Mouse (Mus musculus) neural tube, embryonic 10.5 days (tissue): ENCODE measurements around the gene Ide.
A peak's percentile ranks its signal among the peaks of the same experiment; 100 is the strongest.

ENCODE experiments used
- DNase-seq: peaks from one replicate; pipeline ENCODE4 v3.0.0-alpha.2; 2017; ENCODE audit warnings: low spot score; ENCODE audit errors: extremely low spot score

Ide gene

GRCm38 (mm10) chr19:37335392-37335791 lies 2.3 kb downstream of the Ide start:
- DNase-seq: no peak

DNA sequence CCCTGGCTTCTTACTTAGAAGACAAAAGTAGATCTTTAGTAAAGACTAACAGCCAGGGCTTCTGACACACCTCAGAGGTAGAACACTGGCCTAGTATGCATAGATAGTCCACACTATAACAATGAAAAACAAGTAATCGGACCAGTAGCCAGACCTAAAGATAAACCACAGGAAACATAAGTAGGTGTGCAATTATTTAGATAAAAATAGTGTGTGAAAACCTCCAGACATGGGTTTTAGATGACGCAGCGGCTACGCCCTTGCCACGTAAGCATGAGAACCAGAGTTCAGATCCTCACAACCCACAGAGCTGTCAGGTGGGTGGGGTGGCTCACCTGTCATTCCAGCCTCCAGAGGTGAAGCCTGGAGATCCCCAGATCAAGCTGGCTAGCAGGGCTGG lies 4.3 kb downstream of the Ide start:
- no peak for DNase-seq

GRCm38 (mm10) chr19:37332726-37333125 lies 4.9 kb downstream of the Ide start:
- DNase-seq: no peak

DNA sequence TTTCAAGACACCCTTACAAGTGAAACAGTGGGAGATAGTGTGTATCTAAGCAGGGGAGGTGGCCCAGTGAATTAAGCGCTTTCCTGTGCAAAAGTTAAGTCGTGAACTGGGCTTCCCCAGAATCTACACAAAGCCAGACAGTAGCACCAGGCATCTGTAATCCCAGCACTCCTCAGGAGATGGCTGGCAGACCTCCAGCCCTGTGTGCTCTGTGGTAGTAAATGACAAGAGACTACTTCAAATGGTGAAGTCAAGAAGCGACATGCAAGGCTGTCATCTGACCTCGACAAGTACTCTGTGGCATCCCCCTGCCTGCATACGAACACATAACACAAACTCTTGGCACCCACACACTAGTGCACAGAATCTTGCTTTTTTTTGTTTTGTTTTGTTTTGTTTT lies 10.4 kb downstream of the Ide start:
- DNase-seq: no peak

- no peak for DNase-seq
Observed at GRCm38 (mm10) chr19:37323566-37323965, 14.1 kb downstream of the Ide start.

GRCm38 (mm10) chr19:37320802-37321619 lies 16.6 kb downstream of the Ide start:
- DNase-seq: no peak

DNA sequence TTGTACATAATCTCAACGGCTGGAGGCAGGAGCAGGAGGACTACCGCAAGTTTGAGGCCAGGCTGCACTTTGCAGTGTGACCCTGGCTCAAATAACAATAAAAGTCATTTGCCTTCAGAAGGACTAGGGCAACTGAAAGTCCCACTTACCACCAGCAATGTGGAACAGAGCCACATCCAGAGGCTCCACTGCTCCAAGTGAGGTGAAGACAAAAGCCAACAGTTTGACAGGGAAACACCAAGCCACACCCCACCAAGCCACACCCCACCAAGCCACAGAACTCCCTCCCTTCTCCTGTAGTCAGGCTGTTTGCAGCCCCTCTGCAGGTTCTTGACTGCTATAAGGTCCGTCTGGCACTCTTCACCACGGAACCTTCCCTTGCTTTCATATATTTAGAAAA lies 20.3 kb downstream of the Ide start:
- DNase-seq: no peak

GRCm38 (mm10) chr19:37315091-37315490 lies 22.6 kb downstream of the Ide start:
- DNase-seq: no peak

DNA sequence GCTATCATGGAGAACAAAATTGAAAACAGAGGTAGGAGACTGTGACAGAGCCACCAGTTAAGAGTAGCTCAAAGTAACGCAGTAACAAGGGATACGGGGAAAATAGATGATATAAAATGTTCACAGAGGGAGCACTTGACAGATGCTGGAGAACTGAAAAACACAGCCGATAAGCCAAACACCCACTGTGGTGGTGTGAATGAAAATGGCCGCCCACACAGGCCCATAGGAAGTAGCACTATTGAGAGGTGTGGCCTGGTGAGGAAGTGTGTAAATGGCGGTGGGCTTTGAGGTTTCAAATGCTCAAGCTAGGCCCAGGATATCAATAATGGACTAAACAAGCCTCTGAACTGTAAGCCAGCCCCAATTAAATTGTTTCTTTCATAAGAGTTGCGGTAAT lies 26.2 kb downstream of the Ide start:
- DNase-seq: no peak

- DNase-seq: no peak
Observed at GRCm38 (mm10) chr19:37310133-37310532, 27.5 kb downstream of the Ide start.

DNA sequence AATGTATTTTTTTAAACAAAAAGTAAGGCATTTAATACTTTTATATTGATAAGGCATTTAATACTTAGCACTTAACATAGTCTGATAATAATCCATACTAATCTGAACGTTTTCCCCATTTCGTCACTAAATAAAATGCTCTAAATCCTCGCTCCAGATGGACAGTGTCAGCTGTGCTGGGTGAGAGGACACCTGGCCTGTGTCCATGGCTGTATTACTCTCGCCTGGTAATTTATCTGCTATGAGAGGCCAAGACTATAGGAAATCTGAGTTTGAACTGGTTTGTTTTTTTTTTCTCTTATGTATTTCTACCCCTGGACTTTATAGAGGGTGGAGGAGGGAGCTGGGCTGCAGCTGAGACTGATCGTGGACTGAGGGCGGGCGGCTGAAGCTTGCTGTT lies 28.7 kb downstream of the Ide start:
- no peak for DNase-seq

DNA sequence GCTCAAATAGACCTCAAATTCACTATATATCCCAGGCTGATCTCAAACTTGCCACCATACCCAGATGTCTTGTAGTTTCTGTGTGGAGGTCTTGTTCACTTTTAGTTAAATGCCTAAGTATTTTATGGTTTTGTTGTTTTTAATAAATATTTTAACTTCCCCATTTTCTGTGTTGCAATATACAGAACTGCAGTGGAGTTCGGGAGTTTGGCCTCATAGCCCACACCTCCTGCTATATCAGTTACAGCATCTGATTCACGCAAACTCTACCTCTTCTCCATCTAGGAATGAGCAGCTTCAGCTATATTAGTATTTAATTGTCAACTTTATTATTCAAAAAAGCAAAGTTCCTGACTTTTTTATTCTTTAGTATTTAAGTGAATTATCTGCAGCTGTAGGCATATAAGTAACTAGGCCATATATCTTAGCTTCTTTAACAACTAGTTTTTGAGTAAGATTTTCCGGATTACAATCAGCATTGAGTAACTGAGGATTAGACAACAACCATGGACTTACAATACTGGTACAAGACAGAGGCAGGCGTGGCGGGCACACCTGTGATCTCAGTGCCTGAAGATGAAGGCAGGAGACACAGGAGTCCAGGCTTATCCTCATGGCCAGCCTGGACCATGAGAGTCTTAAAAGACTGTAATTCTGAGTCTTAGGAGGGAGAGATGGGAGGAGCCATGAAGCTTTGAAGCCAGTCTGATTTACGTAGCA lies 29.7 kb downstream of the Ide start:
- DNase-seq: no peak

- no peak for DNase-seq
Observed at GRCm38 (mm10) chr19:37306176-37306575, 31.5 kb downstream of the Ide start.

DNA sequence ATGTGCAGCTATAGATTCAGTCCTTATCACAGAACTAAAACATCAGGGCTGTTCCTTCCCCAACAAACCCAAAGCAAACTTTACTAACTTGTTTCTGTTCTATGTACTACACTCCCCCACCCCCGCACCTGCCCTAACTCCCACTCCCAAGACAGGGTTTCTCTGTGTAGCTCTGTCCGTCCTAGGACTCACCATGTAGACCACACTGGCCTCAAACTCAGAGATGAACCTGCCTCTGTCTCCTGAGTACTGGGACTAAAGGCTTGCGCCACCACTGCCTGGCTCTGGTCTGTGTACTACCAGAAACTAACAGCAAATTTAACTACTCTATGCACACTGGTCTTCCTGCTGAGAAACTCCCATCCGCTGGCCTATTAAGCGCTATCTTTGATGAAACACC lies 32.8 kb downstream of the Ide start:
- DNase-seq: no peak

GRCm38 (mm10) chr19:37304006-37304405 lies 33.6 kb downstream of the Ide start:
- DNase-seq: no peak

- peak; percentile 15 for DNase-seq
Observed at GRCm38 (mm10) chr19:37301733-37302132, 35.9 kb downstream of the Ide start.

DNA sequence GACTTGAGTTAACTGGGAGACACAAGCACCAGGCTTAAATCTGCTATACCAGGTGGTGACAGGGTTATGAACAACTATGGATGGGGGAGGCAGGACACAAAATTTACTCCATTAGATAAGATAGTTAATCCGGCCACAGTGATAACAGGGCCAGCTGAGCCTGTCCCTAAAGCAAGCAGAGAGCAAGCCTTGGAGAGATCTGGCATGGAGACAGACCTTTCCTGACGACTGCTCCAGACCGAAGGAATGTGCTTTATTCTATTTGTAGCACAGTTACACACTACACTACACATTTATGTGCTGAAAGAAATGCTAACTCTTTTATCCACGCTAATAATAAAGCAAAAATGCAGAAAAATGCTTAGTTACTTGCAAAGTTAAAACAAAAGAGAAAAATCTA lies 46.0 kb downstream of the Ide start:
- no peak for DNase-seq

GRCm38 (mm10) chr19:37290906-37291305 lies 46.7 kb downstream of the Ide start:
- no peak for DNase-seq

- DNase-seq: no peak
Observed at GRCm38 (mm10) chr19:37284775-37285174, 52.9 kb downstream of the Ide start.

DNA sequence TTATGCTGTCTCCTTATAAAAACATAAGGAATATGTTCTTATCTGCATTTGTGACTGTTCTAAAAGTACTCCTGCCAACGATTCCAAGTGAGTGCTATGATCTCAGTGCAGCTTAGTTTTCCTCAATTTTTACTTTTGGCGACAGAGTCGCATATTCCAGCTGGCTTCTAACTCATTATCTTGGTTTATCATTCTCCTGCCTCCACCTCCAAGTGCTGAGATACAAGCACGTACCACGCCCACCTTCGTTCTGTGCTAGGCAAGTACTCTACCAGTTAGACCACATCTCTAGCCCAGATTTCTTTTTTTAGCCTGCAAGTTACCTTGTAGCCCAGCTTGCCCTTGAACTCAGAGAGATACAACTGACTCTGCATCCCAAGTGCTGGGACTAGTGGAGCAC lies 54.5 kb downstream of the Ide start:
- DNase-seq: no peak

- DNase-seq: no peak
Observed at GRCm38 (mm10) chr19:37281710-37282109, 55.9 kb downstream of the Ide start.

- DNase-seq: no peak
Observed at GRCm38 (mm10) chr19:37279194-37279593, 58.5 kb downstream of the Ide start.

- DNase-seq: no peak
Observed at GRCm38 (mm10) chr19:37275555-37275954, 62.1 kb downstream of the Ide start.
